Mouse (Mus musculus) ES-Bruce4 (cell line): Measurements from ENCODE around the gene Terb1. TPM values are rescaled to one million over a fixed set of nuclear protein-coding genes. Genes with fewer than 3 reads are reported as not detected.

Experiments
- H3K27ac ChIP-seq: 2 replicates; pipeline ENCODE4 v1.5.1; 2012; ENCODE audit warnings: low read length, inconsistent platforms; ENCODE audit not compliant: insufficient read depth
- H3K27me3 ChIP-seq: 2 replicates; pipeline ENCODE4 v1.6.1; 2012; ENCODE audit warnings: mild to moderate bottlenecking, low read length, inconsistent platforms; ENCODE audit not compliant: control insufficient read depth, poor library complexity, insufficient read depth, severe bottlenecking
- H3K36me3 ChIP-seq: 2 replicates; pipeline ENCODE4 v1.6.1; 2012; ENCODE audit warnings: inconsistent platforms, mild to moderate bottlenecking, low read length, moderate library complexity; ENCODE audit not compliant: control insufficient read depth, poor library complexity, insufficient read depth, severe bottlenecking
- H3K4me1 ChIP-seq: one replicate; pipeline ENCODE4 v1.8.1; 2011; ENCODE audit warnings: low read length; ENCODE audit not compliant: control insufficient read depth, insufficient read depth
- H3K4me3 ChIP-seq: 2 replicates; pipeline ENCODE4 v1.5.1; 2011; ENCODE audit warnings: low read depth, mild to moderate bottlenecking, low read length
- H3K9ac ChIP-seq: 2 replicates; pipeline ENCODE4 v1.6.1; 2012; ENCODE audit warnings: low read depth, mild to moderate bottlenecking, inconsistent platforms; ENCODE audit not compliant: poor library complexity, severe bottlenecking
- H3K9me3 ChIP-seq: replicated peaks from 2 replicates; pipeline ENCODE4 v1.6.1; 2012; ENCODE audit warnings: mild to moderate bottlenecking, low read length, inconsistent platforms; ENCODE audit not compliant: control insufficient read depth, poor library complexity, insufficient read depth, severe bottlenecking
- CTCF ChIP-seq: IDR thresholded peaks from one replicate; pipeline ENCODE4 v1.8.1; 2011; ENCODE audit warnings: low read depth, low read length
- EP300 ChIP-seq: IDR thresholded peaks from 2 replicates; pipeline ENCODE4 v1.6.1; 2011; ENCODE audit warnings: low read depth, low read length; ENCODE audit not compliant: insufficient read depth
- POLR2A ChIP-seq: IDR thresholded peaks from one replicate; pipeline ENCODE4 v1.8.1; 2011; ENCODE audit warnings: low read length; ENCODE audit not compliant: insufficient read depth
- polyA plus RNA-seq: library from polyadenylated mRNA; stranded (reverse); fragments of >200 nt; gene quantifications from 2 replicates; pipeline ENCODE4 v1.2.4, GENCODE M21; 2011; ENCODE audit warnings: low read depth; ENCODE audit not compliant: missing spikeins, insufficient read depth, insufficient read length

Gene Terb1
- polyA plus RNA-seq, 1 experiment, result 1.5 TPM

- H3K36me3 ChIP-seq, result peaks cover 6% of the 10 kb centered on the region
- peaks cover 2% of the 10 kb centered on the region for H3K4me1 ChIP-seq
- no peak overlapping the region for H3K27ac ChIP-seq
- H3K27me3 ChIP-seq, result no peaks in the 10 kb centered on the region
- H3K9ac ChIP-seq, result no peak overlapping the region
- no peaks in the 10 kb centered on the region for H3K9me3 ChIP-seq
- TF ChIP-seq POLR2A, result no peak
- no peak for TF ChIP-seq EP300
- no peak for TF ChIP-seq CTCF
- no peak overlapping the region for H3K4me3 ChIP-seq
Measured at GRCm38 (mm10) chr8:104445248-104445647, 64.5 kb downstream of the Terb1 start.

- no peak overlapping the region; the same call in 1 of the 2 replicates for H3K4me3 ChIP-seq
- no peaks in the 10 kb centered on the region for H3K9me3 ChIP-seq
- TF ChIP-seq POLR2A (no peak), CTCF (no peak), EP300 (no peak)
- no peaks in the 10 kb centered on the region for H3K27me3 ChIP-seq
- H3K9ac ChIP-seq, result peak overlapping the region; percentile 81
- H3K36me3 ChIP-seq, result peaks cover 24% of the 10 kb centered on the region
- no peak overlapping the region for H3K27ac ChIP-seq
- peaks cover 2% of the 10 kb centered on the region for H3K4me1 ChIP-seq
Measured at GRCm38 (mm10) chr8:104443125-104443679, 66.5 kb downstream of the Terb1 start.

DNA sequence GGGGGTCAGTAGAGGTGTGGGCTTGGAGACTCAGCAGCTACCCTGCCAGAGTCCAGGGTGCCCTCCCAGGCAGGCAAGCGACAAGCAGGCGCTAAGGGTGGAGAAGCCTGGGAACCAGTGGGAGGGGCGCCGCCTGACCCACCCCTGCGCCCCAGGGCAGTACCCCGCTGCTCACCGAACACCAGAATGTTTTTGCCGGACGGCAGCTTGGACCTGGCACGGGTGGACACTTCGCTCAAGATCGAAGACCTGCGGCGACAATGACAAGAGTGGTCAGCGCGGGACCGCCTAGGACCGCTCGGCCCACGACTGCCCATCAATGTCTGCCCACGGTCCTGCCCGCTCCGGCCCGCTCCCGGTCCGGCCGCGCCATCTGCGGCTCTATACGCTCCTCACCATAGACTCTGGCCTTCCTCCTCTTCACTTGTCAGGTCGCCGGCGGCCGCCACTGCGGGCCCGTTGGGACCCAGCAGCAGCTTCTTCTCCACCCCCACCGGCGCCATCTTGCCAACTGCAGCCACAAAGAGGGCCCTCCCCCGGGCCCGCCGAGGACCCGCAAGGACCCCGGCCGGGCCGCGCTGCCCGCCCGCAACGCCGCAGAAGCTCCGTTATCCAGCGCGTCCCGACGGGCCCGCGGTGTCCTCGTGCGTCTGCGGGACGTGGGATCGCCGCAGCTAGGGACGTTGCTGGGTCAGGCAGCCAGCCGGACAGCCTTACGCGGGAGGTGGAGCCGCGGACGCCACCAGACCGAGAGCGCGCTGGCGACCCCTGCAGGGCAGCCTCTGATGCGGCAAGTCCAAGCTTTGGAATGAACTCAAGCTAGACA lies 67.2 kb downstream of the Terb1 start, which contains the start of gene Dync1li2:
Gene Dync1li2 (minus strand): TSS at position 749 of the 826 bp plus-strand sequence.
- H3K27me3 ChIP-seq, result no peaks in the 10 kb centered on the region
- peak within 1 kb of the TSS; percentile 88 for H3K4me3 ChIP-seq
- H3K4me1 ChIP-seq, result peaks cover 2% of the 10 kb centered on the region
- H3K9ac ChIP-seq, result peak within 1 kb of the TSS; percentile 81
- peak; percentile 77 for TF ChIP-seq CTCF
- TF ChIP-seq POLR2A, result no peak
- 0 out of 2 replicates have a peak, but pooled peaks have one; percentile 12 for TF ChIP-seq EP300
- no peaks in the 10 kb centered on the region for H3K9me3 ChIP-seq
- peaks cover 27% of the 10 kb centered on the region for H3K36me3 ChIP-seq
- H3K27ac ChIP-seq, result no peak within 1 kb of the TSS

GRCm38 (mm10) chr8:104441613-104442012 lies 68.1 kb downstream of the Terb1 start:
- Histone ChIP-seq H3K9me3 (no peaks in the 10 kb centered on the region), H3K27ac (no peak overlapping the region), H3K4me1 (peaks cover 2% of the 10 kb centered on the region), H3K9ac (peak overlapping the region; percentile 81), H3K4me3 (peak overlapping the region; percentile 88), H3K27me3 (no peaks in the 10 kb centered on the region), H3K36me3 (peaks cover 36% of the 10 kb centered on the region)
- TF ChIP-seq POLR2A, result no peak
- no peak for TF ChIP-seq CTCF

DNA sequence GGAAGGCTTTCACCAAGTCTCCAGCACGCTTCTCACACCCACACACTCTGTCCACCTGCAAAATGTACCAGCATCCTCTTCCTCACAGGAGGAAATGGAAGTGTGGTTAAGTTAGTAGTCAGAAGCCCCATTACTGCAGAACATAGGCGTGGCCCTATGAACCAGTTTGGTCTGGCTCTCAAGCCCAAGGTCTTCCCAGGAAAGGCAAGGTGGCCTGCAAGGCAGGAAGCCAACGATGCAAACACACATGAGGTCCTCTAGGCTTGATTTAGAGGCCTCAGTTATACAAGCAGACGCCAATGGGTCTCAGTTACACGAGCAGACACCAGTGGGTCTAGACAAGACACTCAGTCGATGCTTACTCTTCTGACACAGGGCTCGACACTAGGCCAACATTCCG lies 70.2 kb downstream of the Terb1 start:
- TF ChIP-seq EP300 (no peak), POLR2A (no peak), CTCF (no peak)
- Histone ChIP-seq H3K27me3 (no peaks in the 10 kb centered on the region), H3K4me1 (peaks cover 7% of the 10 kb centered on the region), H3K9ac (no peak overlapping the region), H3K9me3 (no peaks in the 10 kb centered on the region), H3K36me3 (peaks cover 41% of the 10 kb centered on the region), H3K4me3 (no peak overlapping the region), H3K27ac (no peak overlapping the region)
